Mouse (Mus musculus) cerebellum, postnatal 10 days (tissue): ENCODE measurements at regions not wholly inside any gene's neighbourhood (a gene's known extent, or its start where the extent isn't known, plus 50 kb on each side); places are given as distances from the start of the nearest gene placed in this dataset.
A peak's percentile ranks its signal among the peaks of the same experiment; 100 is the strongest.

Experiments
- DNase-seq, 2 experiments: peaks; one replicate each; pipeline ENCODE4 v3.0.0; 2021; ENCODE audit warnings: mixed read lengths in 2 of 2

DNA sequence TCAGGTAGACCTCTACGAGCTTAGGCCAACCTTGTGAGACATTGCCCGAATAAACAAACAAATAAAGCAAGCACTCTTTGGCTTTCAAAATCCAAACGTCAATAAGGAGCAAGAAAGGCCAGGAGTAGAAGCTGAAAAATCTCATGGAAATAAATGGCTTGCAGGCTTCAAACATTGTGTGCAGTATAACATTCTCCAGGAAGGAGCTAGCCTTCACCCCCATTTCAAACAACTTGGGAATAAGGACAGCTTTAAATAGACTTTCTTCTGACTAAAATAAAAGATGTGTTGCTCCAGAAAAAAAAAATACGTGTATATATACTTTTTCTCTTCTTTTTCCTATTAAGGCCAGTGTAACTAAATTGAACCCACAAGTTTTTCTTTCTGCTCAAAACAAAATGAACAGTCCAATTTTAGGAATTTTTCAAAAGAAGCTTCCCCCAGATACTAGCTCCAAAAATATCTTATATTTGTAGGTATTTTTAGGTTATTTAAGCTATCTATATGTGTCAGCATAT is 196.2 kb upstream of the Arpp21 start:
- DNase-seq = no peak

DNA sequence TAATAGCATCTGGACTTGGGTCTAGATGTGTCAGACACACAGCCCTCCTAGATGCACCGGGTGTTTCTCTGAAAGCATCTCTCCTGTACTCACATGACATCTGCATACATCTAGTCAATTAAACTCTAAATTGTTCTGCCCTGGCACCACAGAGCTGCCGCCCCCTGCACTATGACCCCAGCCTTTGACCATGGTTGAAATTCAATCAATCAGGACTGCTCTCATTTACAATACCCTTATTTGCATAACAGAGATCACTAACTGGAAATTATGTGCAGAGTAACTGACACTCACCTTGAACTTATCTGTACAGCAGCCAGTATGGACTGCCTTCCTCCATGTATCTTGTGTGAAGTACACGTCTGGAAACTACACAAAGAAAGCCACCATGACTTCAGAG is 193.5 kb upstream of the Arpp21 start:
- no peak for DNase-seq

DNA sequence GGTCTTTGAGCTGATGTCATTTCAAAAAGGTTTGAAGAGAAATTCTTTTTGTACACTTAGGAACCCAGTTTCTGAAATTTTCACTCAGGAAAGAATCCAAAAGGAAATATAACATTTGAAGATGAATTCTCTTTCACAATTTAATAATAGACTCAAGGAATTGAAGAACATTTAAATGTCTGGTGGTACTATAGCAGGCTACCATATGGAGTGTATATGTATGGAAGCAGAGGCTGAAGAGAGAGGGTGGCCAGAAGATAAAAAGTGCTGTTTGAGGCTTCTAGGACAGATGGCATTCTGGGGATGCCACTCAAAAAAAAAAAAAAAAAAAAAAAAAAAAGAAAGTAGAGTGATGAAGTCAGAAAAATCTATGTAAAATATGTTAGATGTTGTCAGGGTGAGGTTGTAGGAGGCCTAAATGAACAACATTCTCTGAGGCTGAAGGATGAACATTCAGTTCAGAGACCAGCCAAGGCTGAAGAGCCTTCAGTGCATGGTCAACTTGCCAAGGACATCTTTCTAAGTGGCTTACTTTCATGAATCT is 170.1 kb upstream of the Arpp21 start:
- DNase-seq = no peak

DNA sequence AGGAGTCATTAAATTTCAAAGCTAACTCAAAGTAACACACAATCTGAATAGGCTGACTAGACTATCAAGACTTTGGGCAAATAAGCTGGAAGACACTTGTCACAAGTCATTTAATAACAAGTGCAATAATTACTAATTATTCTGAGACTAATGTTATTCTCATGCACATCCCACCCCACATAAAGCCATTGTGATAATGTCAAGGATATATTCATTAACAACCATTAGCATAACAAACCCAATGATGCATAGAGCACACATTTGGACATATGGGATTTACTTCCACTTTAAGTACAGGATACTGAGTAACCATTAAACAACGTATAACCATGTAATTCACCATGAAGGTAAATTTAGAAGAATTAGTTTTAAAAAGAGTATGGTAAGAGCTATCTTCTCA is 135.0 kb upstream of the Arpp21 start:
- no peak for DNase-seq

DNA sequence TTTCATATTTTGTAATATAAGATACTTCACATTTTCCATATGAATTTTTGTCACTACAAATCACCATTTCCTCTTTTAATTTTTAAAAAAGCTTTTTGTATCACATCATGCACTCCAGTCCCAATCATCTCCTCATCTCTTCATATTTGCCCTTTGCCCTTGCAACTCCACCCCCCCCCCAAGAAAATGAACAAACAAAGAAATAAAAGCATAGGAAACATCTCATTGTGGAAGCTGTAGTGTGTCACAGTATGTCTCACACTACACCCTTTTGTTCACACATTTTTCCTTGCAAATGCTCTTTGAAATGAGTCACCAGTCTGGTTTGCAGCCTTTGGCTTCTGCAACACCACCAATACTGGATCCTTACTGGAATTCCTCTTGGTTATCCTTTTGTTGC is 131.6 kb upstream of the Arpp21 start:
- no peak for DNase-seq

DNA sequence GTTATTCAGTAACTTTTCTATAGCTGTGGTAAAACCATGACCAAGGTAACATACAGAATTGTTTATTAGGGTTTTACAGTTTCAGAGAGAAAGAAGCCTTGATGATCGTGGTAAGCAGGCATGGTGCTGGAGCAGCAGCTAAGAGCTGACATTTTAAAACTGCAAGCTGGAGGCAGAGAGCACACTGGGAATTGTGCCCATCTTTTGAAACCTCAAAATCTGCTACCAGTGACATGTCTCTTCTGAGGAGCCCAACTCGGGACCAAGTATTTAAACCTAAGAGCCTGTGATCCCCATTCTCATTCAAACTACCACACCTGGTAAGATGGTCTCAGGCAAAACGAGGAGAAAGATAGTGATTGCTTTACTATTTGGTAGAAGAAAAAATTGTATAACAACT is 125.6 kb upstream of the Arpp21 start:
- DNase-seq = no peak

DNA sequence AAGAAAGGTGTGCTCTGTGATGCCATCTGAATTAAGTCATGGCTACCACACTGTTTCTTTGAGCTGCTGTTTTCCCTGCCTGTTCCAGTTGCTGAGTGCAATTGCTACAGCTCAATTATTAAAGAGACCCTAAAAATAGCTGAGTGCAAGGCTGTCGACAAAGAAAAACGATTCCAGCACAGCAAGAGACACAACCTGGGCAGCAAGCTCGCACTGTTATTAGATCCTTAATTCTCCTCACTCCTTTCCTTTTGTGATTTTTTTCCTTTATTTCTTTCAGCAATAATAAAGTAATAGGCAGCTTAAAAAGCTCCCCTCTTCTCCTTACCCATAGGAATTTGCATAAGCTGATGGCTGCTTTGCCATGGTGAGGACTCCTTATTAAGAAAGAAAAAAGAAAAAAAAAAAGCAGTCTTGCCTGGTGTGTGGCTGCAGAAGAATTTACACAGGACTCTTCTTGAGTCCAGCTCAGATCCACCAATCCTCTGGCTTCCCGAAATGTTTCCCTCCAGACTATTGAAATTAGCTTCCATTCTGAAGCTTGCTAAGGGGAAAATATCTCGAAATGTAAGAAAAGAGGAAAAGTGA is 123.1 kb upstream of the Arpp21 start:
- DNase-seq = no peak

DNA sequence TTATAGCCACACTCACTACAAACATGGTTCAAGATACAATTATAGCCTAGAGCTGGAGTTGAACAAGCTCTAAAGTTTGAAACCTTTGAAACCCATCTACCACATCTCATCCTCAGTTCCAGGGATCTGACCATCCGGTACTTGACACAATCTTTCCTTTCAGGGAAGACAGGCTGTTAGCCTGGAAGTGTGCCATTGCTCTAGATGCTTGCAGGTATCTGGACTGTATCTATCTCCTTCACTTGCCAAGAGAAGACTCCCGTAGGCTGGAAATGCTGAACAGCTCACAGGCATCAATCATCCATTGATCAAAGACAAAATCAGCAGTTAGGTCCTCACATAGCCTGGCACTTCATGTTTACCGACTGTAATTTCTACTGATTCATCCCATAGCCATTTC is 117.5 kb upstream of the Arpp21 start:
- DNase-seq = peak; percentile 82 to 85

DNA sequence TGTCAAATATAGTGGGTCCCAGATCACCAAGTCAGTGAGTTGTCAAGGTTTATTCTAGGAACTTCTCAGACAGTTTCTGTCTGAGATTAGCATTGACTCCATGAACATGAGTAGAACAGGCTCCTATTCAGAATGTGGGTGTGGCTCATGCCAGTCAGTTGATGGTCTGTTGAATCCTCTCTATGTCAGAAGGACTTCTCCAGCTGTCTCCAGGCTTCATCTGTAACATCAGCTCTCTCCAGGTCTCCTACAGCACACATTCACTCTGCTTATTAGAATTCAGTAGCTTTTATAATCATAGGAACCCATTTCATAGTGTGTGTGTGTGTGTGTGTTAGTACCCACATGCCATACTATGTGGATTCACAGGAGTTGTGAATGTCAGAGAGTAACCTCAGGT is 113.2 kb upstream of the Arpp21 start:
- DNase-seq = no peak

DNA sequence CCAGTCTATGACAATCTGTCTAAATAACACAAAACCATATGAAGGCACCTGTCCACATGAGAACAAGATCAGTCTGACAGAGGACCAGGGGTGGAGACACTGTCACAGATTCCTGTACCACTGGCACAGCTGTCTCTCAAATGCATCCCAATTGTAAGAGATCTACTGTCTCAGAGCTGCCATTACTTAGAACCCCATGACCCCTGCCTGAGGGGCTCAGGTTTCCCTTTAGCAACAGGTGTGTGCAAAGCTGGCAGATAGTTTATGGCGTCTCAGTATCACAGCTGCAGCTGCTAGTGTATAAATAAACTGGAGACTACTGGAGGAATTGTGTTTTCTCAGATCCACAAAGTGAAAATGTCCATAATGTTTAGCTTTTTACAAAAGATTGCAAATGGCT is 109.1 kb upstream of the Arpp21 start:
- DNase-seq = no peak

DNA sequence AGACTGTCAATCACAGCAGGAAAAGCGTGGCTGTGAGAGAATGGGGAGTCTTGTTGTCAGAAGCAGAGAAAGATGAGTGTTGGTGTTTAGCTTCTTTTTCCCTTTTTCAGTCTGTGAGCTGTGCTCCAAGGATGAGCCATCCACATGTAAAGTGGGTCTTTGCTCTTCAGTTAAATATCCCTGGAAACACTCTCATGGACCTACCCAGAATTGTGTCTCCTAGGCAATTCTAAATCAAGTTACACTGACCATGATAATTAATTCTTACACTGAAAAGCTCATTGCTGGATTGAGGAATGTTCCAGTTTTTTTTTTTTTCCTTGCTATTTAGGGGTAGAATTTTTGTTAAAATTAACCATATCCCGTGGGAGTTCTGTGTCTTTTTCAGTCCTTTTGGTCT is 104.6 kb upstream of the Arpp21 start:
- DNase-seq = no peak

DNA sequence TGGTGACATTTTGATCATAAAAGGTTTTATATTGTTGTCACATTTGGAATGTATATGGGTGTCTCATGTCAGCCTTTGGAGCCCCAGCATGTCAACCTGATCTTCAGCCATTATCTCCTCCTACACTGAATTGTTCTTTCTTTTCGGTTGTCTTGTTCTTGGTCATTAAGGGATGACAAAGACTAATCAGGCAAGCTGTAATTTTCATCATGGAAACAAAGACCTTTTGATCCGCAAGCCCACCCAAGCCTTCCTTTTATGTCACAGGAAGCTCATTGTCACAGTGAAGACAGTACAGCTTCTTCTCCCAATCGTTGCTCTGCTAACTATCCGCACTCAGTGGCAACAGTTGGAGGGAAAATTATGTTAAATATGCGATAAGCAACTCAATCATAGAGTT is 84.3 kb upstream of the Arpp21 start:
- DNase-seq = no peak

DNA sequence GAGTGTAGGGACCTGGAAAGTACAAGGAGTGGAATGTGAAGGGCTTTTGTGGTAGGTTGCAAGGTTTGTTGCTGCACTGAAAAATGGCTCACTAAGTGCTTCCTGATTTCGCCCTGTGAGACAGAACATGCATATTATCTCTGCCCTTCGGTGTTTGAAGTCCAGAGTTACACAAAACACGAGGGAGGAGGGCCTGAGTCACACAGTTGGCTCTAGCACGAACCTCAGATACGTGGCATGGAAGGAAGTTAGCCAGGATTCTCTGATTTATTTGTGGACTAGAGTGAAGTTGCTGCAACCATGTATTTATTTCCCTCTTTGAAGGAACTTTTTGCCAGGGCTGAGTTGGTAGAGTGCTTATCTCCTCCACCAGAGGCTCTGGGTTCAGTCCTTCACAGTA is 73.2 kb upstream of the Arpp21 start:
- no peak for DNase-seq

DNA sequence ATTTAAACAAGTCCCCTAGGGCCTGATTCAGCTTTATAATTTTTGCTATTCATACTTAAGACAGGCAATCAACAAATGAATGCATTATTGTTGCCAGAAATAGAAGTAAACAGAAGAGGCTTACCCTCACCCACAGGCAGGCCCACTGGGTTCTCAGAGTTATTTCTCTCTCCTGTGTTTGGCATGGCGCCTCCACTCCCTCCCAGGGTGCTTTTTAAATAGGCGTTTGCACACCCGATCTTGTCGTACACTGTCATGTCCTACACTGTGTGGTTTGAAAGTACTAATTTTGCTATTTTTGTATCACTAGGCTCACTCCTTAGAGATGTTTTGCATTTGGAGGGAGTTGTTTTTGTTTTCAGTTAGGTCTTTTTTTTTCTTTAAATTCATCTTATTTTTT is 72.1 kb upstream of the Arpp21 start:
- peak; percentile 24 to 39 for DNase-seq

DNA sequence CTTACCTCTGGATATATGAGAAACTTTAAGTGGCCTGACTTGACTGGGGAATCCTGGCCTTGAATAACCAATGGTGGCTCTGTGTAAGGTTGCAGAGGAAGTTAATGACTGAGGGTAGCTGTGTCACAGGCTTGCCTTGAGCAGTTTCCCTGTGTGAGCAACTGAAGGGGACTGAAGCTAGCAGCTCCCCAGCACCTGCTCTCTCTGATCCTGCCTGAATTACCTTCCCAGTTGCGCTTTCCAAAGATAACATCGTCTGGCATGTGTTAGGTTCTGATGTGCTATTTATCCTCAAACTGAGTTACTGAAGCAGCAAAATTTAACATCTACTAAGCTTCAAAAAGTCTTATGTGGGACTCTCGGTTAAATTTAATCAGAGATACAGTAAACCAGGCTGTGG is 56.1 kb upstream of the Arpp21 start:
- no peak for DNase-seq
